Comparison of ENCODE assay signal across 1 mouse cellular context in the genomic region with DNA sequence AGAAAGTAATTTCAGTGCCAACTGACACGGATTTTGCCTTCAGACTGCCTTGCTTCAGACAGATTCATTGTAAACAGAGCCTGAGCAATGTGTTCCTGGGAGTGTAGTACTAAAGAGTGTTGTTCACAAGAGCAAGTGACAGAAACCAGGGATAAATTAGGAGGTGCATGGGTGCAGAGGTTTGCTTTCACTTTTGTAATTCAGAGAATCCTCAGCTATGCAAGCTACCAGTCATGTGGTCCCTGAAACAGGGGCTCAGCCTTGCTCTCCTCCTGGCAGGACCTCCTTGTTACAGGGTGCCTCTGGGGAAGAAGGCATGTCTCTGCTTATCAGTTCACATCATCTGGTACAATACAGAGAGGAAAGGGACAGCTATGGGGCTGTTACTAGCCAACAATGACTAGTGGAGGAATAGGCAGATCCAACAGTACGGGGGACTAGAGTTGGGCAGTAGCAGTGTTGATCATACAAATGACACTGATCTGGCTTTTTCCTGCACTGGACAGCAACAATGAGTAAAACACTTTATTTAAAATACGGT.
A peak's percentile ranks its signal among the peaks of the same experiment; 100 is the strongest.
TF ChIP-seq lines count a peak whose summit lies in the region.

No protein-coding gene starts in this region.

TF ChIP-seq in MEL, 35 proteins besides CTCF, POLR2A, EP300 and RAD21:
- TF ChIP-seq USF1 (IDR thresholded peaks at IDR 0.05; ENCODE audit: low read depth, low read length): no peak
- TF ChIP-seq GATA1 (IDR thresholded peaks at IDR 0.05; ENCODE audit: low read depth, low read length): peak; percentile 40; the same call in 1 of the 2 replicates
- no peak for TF ChIP-seq POLR2AphosphoS5 (IDR thresholded peaks at IDR 0.05; ENCODE audit: borderline replicate concordance, low read depth, low read length)
- no peak for TF ChIP-seq MXI1 (IDR thresholded peaks at IDR 0.05; ENCODE audit: low read depth, low read length)
- no peak for TF ChIP-seq TAL1 (IDR thresholded peaks at IDR 0.05; ENCODE audit: low read length)
